Mouse (Mus musculus): ENCODE results near the gene Ppm1b. TPM values are rescaled to one million over a fixed set of nuclear protein-coding genes. Genes with fewer than 3 reads are reported as not detected.

Gene Ppm1b
- polyA plus RNA-seq, 1 experiment from 2014 or later = 62.5 TPM

Other genes starting within 250 kb of the Ppm1b start
- 34.9 and 38.2 TPM in 2 replicates for gene Lrpprc, start 166.0 kb upstream of the Ppm1b start, polyA plus RNA-seq (2015; fragmentation: Nextera tagmentation; extraction: Ambion mirVana)
- 0.14 and 0.29 TPM in 2 replicates for gene Slc3a1, start 71.6 kb downstream of the Ppm1b start, polyA plus RNA-seq (2015; fragmentation: Nextera tagmentation; extraction: Ambion mirVana)
- gene Prepl, start 133.5 kb downstream of the Ppm1b start, polyA plus RNA-seq (2015; fragmentation: Nextera tagmentation; extraction: Ambion mirVana) = 21.7 and 23.8 TPM in 2 replicates
- gene Camkmt, start 133.8 kb downstream of the Ppm1b start, polyA plus RNA-seq (2015; fragmentation: Nextera tagmentation; extraction: Ambion mirVana) = 11.4 and 12.4 TPM in 2 replicates